Mouse (Mus musculus): ENCODE results near the gene Med4. TPM values are rescaled to one million over a fixed set of nuclear protein-coding genes. Genes with fewer than 3 reads are reported as not detected.
A peak's percentile ranks its signal among the peaks of the same experiment; 100 is the strongest.

Gene Med4
- 9.5 and 14.1 TPM in 2 replicates for polyA plus RNA-seq (2012; rRNA removed)

DNA sequence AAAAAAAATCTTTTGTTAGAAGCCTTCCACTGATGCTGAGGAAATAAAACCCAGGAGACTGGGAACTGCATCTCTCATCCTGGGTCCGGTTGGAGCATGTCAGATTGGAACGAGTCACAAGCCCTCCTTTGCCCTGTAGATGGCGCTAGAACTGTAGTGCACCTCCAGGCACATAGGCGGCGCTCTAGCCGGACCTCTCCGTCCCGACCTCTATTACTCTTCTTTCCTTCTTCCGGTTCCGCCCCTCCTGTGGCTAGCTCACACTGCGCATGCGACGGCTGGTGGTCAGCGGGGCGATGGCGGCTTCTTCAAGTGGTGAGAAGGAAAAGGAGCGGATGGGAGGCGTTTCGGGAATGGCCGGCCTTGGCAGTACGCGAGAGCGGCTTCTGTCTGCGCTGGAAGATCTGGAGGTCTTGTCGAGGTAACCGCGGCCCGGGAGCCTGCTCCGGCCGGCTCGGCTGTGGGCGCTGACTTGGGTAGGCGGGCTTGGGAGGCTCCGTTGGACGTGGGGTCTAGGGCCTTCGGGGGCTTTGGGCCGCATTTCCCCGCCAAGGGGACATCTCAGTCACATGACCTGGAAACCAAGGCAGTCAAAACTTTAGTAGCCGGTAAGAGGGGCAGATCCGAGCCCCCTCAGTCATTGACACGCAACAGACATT is at the start of gene Med4:
Med4 (plus strand) TSS at position 261 of the 659 bp plus-strand sequence.
- under 1% methylated on average over 41 of the region's 41 CpGs for WGBS
- Histone ChIP-seq H3K4me1 (ENCODE audit: control insufficient read depth, insufficient read depth, low read length) (peaks cover 13% of the 10 kb centered on the region), H3K4me3 (replicated peaks; ENCODE audit: extremely low read depth, low read depth, low read length) (peak within 1 kb of the TSS; percentile 85)
- DNase-seq: peak; percentile 94
- TF ChIP-seq CTCF (IDR thresholded peaks at IDR 0.05; ENCODE audit: insufficient read depth, low read length) (peak; percentile 100), POLR2A (IDR thresholded peaks at IDR 0.05; ENCODE audit: borderline replicate concordance, extremely low read depth, low read depth, low read length) (peak; percentile 89)

DNA sequence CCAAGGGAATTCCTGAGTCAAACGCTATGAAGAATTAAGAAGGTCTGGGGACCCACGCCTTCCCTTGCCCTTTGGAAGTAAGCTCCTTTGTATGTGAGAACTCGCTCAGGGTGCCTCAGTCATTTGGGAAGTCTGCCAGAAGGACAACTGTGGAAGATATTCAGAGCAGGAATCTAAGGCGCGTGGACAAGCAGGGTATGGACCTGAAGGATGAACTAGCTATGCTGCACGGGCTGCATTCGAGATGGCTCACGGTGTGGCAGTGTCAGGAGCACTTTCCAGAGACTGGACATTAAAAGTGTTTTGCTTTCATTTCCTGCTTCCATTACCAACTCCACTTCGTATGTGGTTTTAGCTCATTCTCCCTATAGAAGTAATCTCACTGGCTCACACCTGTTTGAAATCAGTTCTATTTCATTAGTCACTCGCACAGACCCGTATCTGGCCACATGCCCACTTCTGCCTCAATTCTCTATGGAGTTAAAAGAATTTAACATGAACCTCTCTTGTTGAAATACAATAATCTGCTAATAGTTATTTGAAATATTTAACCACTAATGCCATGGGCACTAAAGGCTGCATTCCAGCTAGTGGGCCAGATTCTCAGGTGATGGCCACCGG is 49.2 kb upstream of the Med4 start:
- WGBS: 57% methylated on average over 12 of the region's 12 CpGs
- TF ChIP-seq CTCF (IDR thresholded peaks at IDR 0.05; ENCODE audit: insufficient read depth, low read length) (no peak), POLR2A (IDR thresholded peaks at IDR 0.05; ENCODE audit: borderline replicate concordance, extremely low read depth, low read depth, low read length) (no peak)
- no peak for DNase-seq
- Histone ChIP-seq H3K4me1 (ENCODE audit: control insufficient read depth, insufficient read depth, low read length) (no peaks in the 10 kb centered on the region), H3K4me3 (replicated peaks; ENCODE audit: extremely low read depth, low read depth, low read length) (no peak overlapping the region)

DNA sequence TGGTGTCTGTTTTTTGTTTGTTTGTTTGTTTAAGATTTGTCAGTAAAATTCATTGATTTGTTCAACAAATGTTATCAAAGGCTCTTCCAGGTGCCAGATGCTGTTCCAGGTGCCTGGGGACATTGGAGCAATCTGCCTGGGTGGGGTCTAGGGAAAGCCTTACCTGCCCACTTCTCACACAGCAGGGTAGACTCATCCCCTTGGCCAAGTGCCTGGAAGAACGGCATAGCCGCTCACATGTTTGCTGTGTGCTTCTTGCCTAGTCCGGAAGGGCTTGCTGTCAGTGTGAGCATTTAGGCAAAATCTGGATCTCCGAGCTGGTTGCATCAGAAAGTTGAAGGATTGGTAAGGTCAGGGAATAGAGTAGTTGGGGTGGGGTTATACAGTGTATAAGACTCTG is 47.6 kb upstream of the Med4 start:
- no peak overlapping the region for H3K4me3 ChIP-seq (replicated peaks; ENCODE audit: extremely low read depth, low read depth, low read length)
- no peak for TF ChIP-seq CTCF (IDR thresholded peaks at IDR 0.05; ENCODE audit: insufficient read depth, low read length)
- TF ChIP-seq POLR2A (IDR thresholded peaks at IDR 0.05; ENCODE audit: borderline replicate concordance, extremely low read depth, low read depth, low read length): no peak
- WGBS: 83% methylated on average over 4 of the region's 4 CpGs
- H3K4me1 ChIP-seq (ENCODE audit: control insufficient read depth, insufficient read depth, low read length): no peaks in the 10 kb centered on the region
- DNase-seq: no peak

DNA sequence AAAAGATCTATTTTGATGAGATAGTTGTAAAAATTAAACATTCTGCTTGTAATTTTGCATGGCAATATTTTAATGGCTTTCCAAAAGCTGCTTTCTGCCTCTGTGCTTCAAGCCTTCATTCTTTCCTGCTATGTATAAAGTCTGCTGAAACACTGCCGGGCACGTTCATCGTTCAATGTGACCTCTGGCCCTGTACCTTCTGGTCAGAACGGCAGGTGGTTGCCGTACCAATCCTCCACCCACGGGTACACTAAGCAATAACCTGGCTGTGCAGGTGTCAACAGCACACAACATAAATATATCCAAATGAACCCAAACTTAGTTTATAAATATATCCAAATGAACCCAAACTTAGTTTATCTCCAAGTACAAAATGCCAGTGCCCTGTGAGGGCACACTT is 42.1 kb upstream of the Med4 start:
- no peak overlapping the region for H3K4me3 ChIP-seq (replicated peaks; ENCODE audit: extremely low read depth, low read depth, low read length)
- 66% methylated on average over 6 of the region's 6 CpGs for WGBS
- no peak for DNase-seq
- TF ChIP-seq CTCF (IDR thresholded peaks at IDR 0.05; ENCODE audit: insufficient read depth, low read length) (no peak), POLR2A (IDR thresholded peaks at IDR 0.05; ENCODE audit: borderline replicate concordance, extremely low read depth, low read depth, low read length) (no peak)
- no peaks in the 10 kb centered on the region for H3K4me1 ChIP-seq (ENCODE audit: control insufficient read depth, insufficient read depth, low read length)

DNA sequence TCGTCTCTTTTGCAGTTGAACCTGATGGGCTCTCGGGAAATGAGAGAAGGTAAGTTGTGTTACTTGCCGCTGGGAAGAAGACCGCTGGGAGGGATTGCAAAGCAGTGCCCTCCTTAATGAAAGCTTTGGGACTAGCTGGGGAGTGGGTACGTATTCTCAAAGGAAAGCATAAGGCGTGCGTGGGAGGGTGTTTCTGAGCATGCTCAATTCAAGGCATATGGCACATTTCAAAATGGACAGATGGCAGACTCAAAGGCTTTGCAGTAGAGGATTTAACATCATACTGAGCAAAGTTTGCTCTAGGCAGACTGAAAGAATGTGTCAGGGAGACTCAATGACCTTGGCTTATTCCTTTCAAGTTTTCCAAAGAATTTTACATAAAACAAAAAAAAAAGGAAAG is 40.3 kb upstream of the Med4 start:
- H3K4me1 ChIP-seq (ENCODE audit: control insufficient read depth, insufficient read depth, low read length): peaks cover 4% of the 10 kb centered on the region
- H3K4me3 ChIP-seq (replicated peaks; ENCODE audit: extremely low read depth, low read depth, low read length): no peak overlapping the region
- WGBS: 88% methylated on average over 7 of the region's 7 CpGs
- TF ChIP-seq CTCF (IDR thresholded peaks at IDR 0.05; ENCODE audit: insufficient read depth, low read length): no peak
- no peak for TF ChIP-seq POLR2A (IDR thresholded peaks at IDR 0.05; ENCODE audit: borderline replicate concordance, extremely low read depth, low read depth, low read length)
- no peak for DNase-seq

DNA sequence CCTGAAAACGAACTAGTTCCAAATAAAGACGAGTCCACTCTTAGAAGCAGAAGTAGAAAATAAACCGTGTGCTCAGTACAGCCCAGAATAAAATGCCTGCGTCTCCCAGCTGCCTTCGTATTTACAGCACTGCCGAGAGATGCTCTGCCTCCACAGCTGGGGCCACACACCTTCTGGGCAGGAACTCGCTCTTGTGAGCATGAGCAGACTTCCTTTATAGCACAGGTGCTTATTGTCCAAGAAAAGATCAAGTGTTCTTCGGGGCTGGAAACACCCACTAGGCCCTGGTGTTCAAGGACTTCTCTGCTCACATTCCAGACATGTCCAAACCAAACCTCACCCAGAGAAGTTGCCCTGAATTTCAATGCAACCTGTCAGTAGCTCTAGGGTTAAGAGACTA is 39.2 kb upstream of the Med4 start:
- 54% methylated on average over 8 of the region's 8 CpGs for WGBS
- no peak for DNase-seq
- no peak overlapping the region for H3K4me3 ChIP-seq (replicated peaks; ENCODE audit: extremely low read depth, low read depth, low read length)
- H3K4me1 ChIP-seq (ENCODE audit: control insufficient read depth, insufficient read depth, low read length): peaks cover 14% of the 10 kb centered on the region
- TF ChIP-seq POLR2A (IDR thresholded peaks at IDR 0.05; ENCODE audit: borderline replicate concordance, extremely low read depth, low read depth, low read length): no peak
- TF ChIP-seq CTCF (IDR thresholded peaks at IDR 0.05; ENCODE audit: insufficient read depth, low read length): no peak

DNA sequence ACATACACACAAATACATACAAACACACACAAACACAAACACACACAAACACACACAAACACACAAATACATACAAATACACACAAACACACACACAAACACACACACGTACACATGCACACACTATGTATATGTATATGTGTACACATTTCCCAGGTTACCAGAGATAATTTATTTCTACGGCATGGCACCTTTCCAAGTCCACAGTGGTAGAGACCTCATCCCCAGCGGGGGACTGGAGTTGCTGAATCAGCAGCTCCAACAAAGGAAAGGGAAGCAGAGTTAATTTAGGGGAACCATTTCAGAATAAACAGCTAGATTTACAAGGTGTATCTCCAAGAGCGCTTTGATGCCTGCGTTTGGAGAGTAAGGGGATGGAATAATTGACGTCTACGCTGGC is 37.6 kb upstream of the Med4 start:
- no peak overlapping the region for H3K4me3 ChIP-seq (replicated peaks; ENCODE audit: extremely low read depth, low read depth, low read length)
- peaks cover 20% of the 10 kb centered on the region for H3K4me1 ChIP-seq (ENCODE audit: control insufficient read depth, insufficient read depth, low read length)
- WGBS: 64% methylated on average over 7 of the region's 7 CpGs
- TF ChIP-seq POLR2A (IDR thresholded peaks at IDR 0.05; ENCODE audit: borderline replicate concordance, extremely low read depth, low read depth, low read length): no peak
- no peak for TF ChIP-seq CTCF (IDR thresholded peaks at IDR 0.05; ENCODE audit: insufficient read depth, low read length)
- DNase-seq: no peak

DNA sequence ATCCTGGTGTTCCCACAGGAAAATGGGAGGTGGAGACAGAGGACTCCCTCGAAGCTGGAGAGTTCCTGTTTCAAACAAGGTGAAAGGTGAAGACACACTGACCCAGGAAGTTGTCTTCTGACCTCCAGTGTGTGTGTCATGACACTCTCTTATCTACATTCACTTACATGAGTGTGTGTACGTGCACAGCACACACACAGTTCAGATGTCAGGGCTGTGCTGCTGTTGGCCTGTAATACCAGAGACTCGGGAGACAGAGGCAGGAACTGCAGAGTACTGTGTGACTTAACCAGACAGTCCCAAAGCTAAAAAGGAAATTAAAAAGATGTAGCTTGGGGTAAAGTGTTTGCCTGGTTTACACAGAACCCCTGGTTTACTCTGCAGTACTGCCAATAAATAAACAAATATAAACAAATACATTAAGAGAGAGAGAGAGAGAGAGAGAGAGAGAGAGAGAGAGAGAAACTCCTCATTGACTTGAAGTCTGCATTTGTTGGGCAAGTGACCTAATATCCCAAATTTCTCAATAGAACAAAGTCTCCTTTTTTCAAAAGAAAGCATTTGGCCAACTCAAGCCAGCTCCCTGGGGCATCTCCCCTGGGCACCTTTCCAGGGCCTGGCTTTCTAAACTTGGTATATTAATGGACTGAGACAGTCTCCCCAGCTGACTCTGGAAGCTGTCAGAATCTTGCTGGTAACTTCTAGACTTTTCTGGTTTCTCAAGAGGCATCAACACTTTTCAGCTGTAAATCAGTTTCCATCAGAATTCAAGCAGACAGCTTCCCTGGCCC is 36.0 kb upstream of the Med4 start:
- TF ChIP-seq POLR2A (IDR thresholded peaks at IDR 0.05; ENCODE audit: borderline replicate concordance, extremely low read depth, low read depth, low read length) (no peak), CTCF (IDR thresholded peaks at IDR 0.05; ENCODE audit: insufficient read depth, low read length) (no peak)
- WGBS: 26% methylated on average over 3 of the region's 3 CpGs
- DNase-seq: no peak
- H3K4me1 ChIP-seq (ENCODE audit: control insufficient read depth, insufficient read depth, low read length): peaks cover 20% of the 10 kb centered on the region
- no peak overlapping the region for H3K4me3 ChIP-seq (replicated peaks; ENCODE audit: extremely low read depth, low read depth, low read length)

DNA sequence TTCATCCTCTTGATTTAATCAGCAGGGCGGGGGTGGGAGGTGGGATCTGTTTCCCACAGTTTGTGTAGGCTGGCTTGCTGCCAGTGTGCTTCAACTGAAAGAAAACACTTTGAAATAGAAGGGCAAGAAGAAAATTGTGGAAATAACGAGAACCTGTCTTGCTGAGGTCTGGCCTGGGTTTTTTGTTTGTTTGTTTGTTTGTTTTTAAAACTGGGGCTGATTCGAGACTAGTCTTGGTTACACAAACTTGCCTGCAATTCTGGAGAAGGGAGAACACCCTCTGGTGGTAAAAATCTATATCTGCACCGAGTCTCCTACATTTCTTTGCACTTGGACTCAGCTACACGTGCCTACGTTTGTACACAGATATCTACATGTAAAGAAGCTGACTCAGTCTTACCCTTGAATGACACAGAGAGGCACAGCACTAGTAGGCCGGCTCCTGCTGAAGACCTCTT is 35.2 kb upstream of the Med4 start:
- WGBS: 5% methylated on average over 7 of the region's 7 CpGs
- no peak for DNase-seq
- no peak overlapping the region for H3K4me3 ChIP-seq (replicated peaks; ENCODE audit: extremely low read depth, low read depth, low read length)
- TF ChIP-seq POLR2A (IDR thresholded peaks at IDR 0.05; ENCODE audit: borderline replicate concordance, extremely low read depth, low read depth, low read length): no peak
- TF ChIP-seq CTCF (IDR thresholded peaks at IDR 0.05; ENCODE audit: insufficient read depth, low read length): peak; percentile 30; the same call in 1 of the 2 replicates
- peaks cover 20% of the 10 kb centered on the region for H3K4me1 ChIP-seq (ENCODE audit: control insufficient read depth, insufficient read depth, low read length)
